Mouse (Mus musculus) sigmoid colon, adult 10 weeks (tissue): ENCODE data around the gene Slc12a7. TPM values are rescaled to one million over a fixed set of nuclear protein-coding genes. Genes with fewer than 3 reads are reported as not detected.

Experiments
- polyA plus RNA-seq: library from polyadenylated mRNA; stranded (reverse); fragments of 350-450 nt; fragmentation: Illumina TruSeq; extraction: RNeasy Lipid Tissue Mini Kit (QIAGEN cat#74804); gene quantifications from one replicate; pipeline ENCODE4 v1.2.3, GENCODE M21; 2014; ENCODE audit warnings: low read depth, low replicate concordance

Slc12a7 gene
- 12.4 TPM for polyA plus RNA-seq

DNA sequence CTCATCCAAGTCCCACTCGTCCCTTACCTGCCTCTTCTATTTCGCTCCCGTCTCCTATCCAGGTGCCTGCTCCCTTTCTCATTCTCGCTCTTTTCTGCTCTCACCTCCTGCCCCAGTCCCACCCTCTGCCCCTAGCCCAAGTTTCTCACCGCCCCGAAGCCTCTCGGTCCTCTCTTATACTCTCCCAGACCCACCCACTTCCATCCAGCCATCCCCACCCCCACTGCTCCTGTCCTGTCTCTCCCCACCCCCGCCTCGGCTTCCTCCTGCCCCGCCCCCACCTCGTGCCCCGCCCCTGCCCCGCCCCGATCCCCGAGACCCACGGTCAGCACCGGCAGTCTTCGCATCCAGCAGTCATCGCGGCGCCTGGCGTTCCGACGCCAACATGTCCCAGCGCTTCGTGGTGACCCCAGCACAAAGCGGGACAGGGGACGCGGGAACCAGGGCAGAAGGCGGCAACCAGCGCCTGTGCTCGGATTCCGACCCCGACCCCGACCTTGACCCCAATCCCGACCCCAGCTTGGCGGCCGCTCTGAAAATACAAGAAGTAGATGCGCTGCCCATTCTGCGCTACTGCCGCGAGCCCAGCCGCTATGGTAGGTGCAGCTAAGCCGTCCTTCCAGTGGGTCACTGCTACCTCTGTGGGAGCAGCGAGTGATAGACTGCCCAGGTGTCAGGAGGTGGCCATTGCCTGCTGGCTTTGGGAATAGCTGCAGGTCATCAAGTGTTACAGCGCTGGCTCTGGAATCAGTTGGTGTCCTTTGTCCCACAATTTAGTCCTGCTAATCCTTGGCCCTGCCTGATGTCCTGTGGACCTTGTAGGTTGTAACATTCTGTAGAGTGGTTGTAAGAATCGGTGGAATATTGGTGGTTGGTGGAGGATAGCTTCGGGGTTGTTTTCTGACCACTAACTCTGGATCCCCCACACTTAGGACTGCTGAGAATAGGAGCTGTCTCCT lies at the start of gene Slc12a7:
Slc12a7 (plus strand) TSS at position 353 of the 959 bp plus-strand sequence.

DNA sequence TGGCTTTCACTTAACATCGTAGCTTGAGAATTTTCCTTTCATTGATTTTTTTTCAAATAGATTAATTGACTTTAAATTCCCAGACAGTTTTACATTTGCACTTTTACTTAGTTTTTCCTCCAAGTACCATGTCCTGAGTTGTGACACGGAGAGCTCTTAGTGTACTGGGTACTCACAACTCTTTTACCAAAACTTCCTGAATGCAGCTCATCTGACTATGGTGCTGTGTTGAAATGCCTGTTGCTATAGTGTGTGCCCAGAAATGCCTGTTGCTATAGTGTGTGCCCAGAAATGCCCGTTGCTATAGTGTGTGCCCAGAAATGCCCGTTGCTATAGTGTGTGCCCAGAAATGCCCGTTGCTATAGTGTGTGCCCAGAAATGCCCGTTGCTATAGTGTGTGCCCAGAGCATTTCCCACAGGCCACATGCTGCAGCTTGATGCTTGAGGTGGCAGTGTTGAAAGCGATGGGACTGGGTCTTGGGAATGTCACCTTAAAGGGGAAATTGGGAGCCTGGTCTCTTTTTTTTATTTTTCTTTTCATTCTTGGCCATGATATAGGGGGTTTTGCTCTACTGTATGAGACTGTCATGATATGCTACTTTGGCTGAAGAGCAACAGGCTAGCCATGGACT lies 28.1 kb upstream of the Slc12a7 start, which contains the start of gene Slc6a19:
Slc6a19 (minus strand) TSS at position 172 of the 632 bp plus-strand sequence.

DNA sequence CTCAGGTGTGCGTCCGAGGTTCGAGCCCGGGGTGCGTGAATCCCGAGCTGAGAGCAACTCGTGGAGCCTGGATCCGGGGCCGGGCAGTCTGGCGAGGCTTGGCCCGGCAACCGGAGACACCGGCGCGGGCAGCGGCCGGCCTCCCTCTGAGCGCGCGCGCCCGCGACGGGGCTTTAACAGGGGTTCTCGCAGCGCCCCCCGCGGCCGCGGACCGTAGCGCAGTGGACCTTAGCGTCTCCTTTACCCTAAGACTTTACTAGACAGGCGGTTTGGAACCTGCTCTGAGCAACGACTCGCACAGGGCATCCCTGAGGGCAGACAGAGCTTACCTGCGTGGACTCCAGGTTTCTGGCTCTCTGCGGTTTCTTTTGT lies 114.6 kb downstream of the Slc12a7 start, which contains the start of gene Nkd2:
Nkd2 (minus strand) TSS at position 167 of the 372 bp plus-strand sequence.

Other genes with a start within 250 kb of the Slc12a7 start
- gene Slc6a3, start 196.3 kb upstream of the Slc12a7 start, polyA plus RNA-seq, result not detected
- 89.8 TPM for gene Clptm1l, start 129.1 kb upstream of the Slc12a7 start, polyA plus RNA-seq
- gene Tert, start 106.2 kb upstream of the Slc12a7 start, polyA plus RNA-seq, result 1.5 TPM
- not detected for gene Slc6a18, start 55.1 kb upstream of the Slc12a7 start, polyA plus RNA-seq
- 0.91 TPM for gene Slc6a19, start 28.2 kb upstream of the Slc12a7 start, polyA plus RNA-seq
- 3.6 TPM for gene Nkd2, start 114.5 kb downstream of the Slc12a7 start, polyA plus RNA-seq
- gene Trip13, start 204.7 kb downstream of the Slc12a7 start, polyA plus RNA-seq, result 10.9 TPM
- gene Brd9, start 204.7 kb downstream of the Slc12a7 start, polyA plus RNA-seq, result 47.1 TPM
- not detected for gene Zdhhc11, start 230.8 kb downstream of the Slc12a7 start, polyA plus RNA-seq